Mouse (Mus musculus): ENCODE results near the gene Elmsan1.

- TF ChIP-seq POLR2A (IDR thresholded peaks at IDR 0.05; ENCODE audit: low read depth, low read length) (no peak), CTCF (conservative IDR thresholded peaks at IDR 0.05; ENCODE audit: insufficient read depth, insufficient read length, low read depth, low read length) (no peak)
Measured at GRCm38 (mm10) chr12:84107012-84107411, 111.7 kb downstream of the Elmsan1 start.

All from kidney, adult 2 months (tissue).